9 mouse cellular contexts compared by ENCODE assay signal in genomic region chr4:118612619-118613018, GRCm38 (mm10). TPM values are rescaled to one million over a fixed set of nuclear protein-coding genes. Genes with fewer than 3 reads are reported as not detected.
A peak's percentile ranks its signal among the peaks of the same experiment; 100 is the strongest.
DNase-seq lines count a peak whose midpoint lies in the region; ATAC-seq and TF ChIP-seq lines count a peak whose summit lies in the region.
"Had no signal": no experiment of that assay in that cellular context is flagged by ENCODE, and none has a peak within 500 bp of the region (broad histone marks: within the 10 kb centered on the region; RNA-seq: fewer than 3 reads in every experiment).

No protein-coding gene starts in this region.

- no peak for ATAC-seq in kidney, embryonic 14.5 days (ENCODE audit: low FRiP score, low TSS enrichment)

- no peaks in the 10 kb centered on the region for H3K4me1 ChIP-seq in kidney, embryonic 14.5 days (ENCODE audit: control insufficient read depth, insufficient read depth, low read length)
- H3K4me1 ChIP-seq in ES-E14 (ENCODE audit: control insufficient read depth in 2 of 2, insufficient read depth in 2 of 2, low read length in 2 of 2, poor library complexity in 1 of 2) = no peaks in the 10 kb centered on the region; a peak in 1 of 4 replicates
- H3K4me1 ChIP-seq: heart, embryonic 13.5 days; neural tube, embryonic 12.5 days had no signal

- no peak overlapping the region for H3K4me2 ChIP-seq in kidney, embryonic 14.5 days (replicated peaks; ENCODE audit: low read depth, low read length)
- H3K4me2 ChIP-seq: heart, embryonic 13.5 days; neural tube, embryonic 12.5 days had no signal

- no peak overlapping the region for H3K4me3 ChIP-seq in kidney, embryonic 14.5 days (ENCODE audit: low read length)
- no peak overlapping the region for H3K4me3 ChIP-seq in ES-E14 (ENCODE audit: insufficient read depth in 1 of 2, low read depth in 1 of 2, low read length in 2 of 2, poor library complexity in 1 of 2, severe bottlenecking in 1 of 2)
- H3K4me3 ChIP-seq: heart, embryonic 13.5 days; neural tube, embryonic 12.5 days had no signal

- no peak overlapping the region for H3K27ac ChIP-seq in kidney, embryonic 14.5 days (ENCODE audit: low read depth, low read length)
- H3K27ac ChIP-seq in ES-E14 (ENCODE audit: insufficient read depth, low read depth, low read length, poor library complexity, severe bottlenecking) = no peak overlapping the region
- H3K27ac ChIP-seq: heart, embryonic 13.5 days; neural tube, embryonic 12.5 days had no signal

- no peaks in the 10 kb centered on the region for H3K36me3 ChIP-seq in kidney, embryonic 14.5 days (ENCODE audit: control insufficient read depth, insufficient read depth, low read length)
- H3K36me3 ChIP-seq in ES-E14 (ENCODE audit: control insufficient read depth, insufficient read depth, low read length, poor library complexity, severe bottlenecking) = no peaks in the 10 kb centered on the region
- H3K36me3 ChIP-seq: heart, embryonic 13.5 days; neural tube, embryonic 12.5 days had no signal

- in situ Hi-C loops in ES-E14 (cut with MboI; ENCODE audit: low sequenced_read_pairs in 2 of 2, unreplicated experiment in 2 of 2) = loop anchor here in 1 of 2 experiments (25.0 kb wide), 1 partner anchor 550 kb away; the partner anchor contains the start of gene Zfp691

- 0 out of 2 replicates have a peak, but pooled peaks cover 4% of the 10 kb centered on the region for H3K9me3 ChIP-seq in kidney, embryonic 14.5 days (ENCODE audit: control insufficient read depth, low read length)
- H3K9me3 ChIP-seq in ES-E14 (ENCODE audit: control insufficient read depth, insufficient read depth, low read depth, low read length) = no peaks in the 10 kb centered on the region
- H3K9me3 ChIP-seq: neural tube, embryonic 12.5 days had no signal

- no peaks in the 10 kb centered on the region for H3K27me3 ChIP-seq in kidney, embryonic 14.5 days (ENCODE audit: control insufficient read depth, insufficient read depth, low read length)
- H3K27me3 ChIP-seq: neural tube, embryonic 12.5 days had no signal

- 30% methylated on average over 11 of the region's 11 CpGs for WGBS in kidney, embryonic 14.5 days

- peak; percentile 32 for DNase-seq in kidney, adult 18-20 months
- DNase-seq in CD4-positive helper T cell, adult 2 months (ENCODE audit: low read depth, low spot score) = peak; percentile 18
- peak; percentile 92 for DNase-seq in ES-E14 (ENCODE audit: low read depth, low spot score)
- peak; percentile 43 for DNase-seq in embryo, embryonic 11 days
- peak; percentile 62 for DNase-seq in lung, postnatal 10 days
- DNase-seq in thymus, postnatal 14 days = peak; percentile 40

- no peak overlapping the region for H3K9ac ChIP-seq in kidney, embryonic 14.5 days (ENCODE audit: low read depth, low read length)
- H3K9ac ChIP-seq in ES-E14 (ENCODE audit: insufficient read depth, low read depth, low read length, poor library complexity, severe bottlenecking) = no peak overlapping the region
- H3K9ac ChIP-seq: heart, embryonic 13.5 days; neural tube, embryonic 12.5 days had no signal

TF ChIP-seq in ES-E14, 5 proteins besides CTCF, POLR2A, EP300 and RAD21:
- TF ChIP-seq ZNF384 (IDR thresholded peaks at IDR 0.05; ENCODE audit: low read depth, low read length) (no peak), MAFK (IDR thresholded peaks at IDR 0.05; ENCODE audit: insufficient read depth, low read depth, low read length) (no peak), ZC3H11A (IDR thresholded peaks at IDR 0.05; ENCODE audit: borderline replicate concordance, low read depth, low read length) (peak; percentile 86; the same call in 1 of the 2 replicates), CHD2 (IDR thresholded peaks at IDR 0.05; ENCODE audit: low read depth, low read length) (no peak), HCFC1 (IDR thresholded peaks at IDR 0.05; ENCODE audit: borderline replicate concordance, insufficient read depth, low read length) (peak; percentile 33; the same call in 1 of the 2 replicates)

RNA-seq across cellular contexts. Expression of gene Cfap57, which starts 8.0 kb away (rescaled TPM):
- 0.08 and 0.17 TPM in 2 replicates for polyA plus RNA-seq in kidney, embryonic 14.5 days (2014; fragmentation: Nextera tagmentation; extraction: Ambion mirVana)
- total RNA-seq in ES-E14 (2012; rRNA removed) = 0.16 and 0.18 TPM in 2 replicates

RNA-seq across cellular contexts. Expression of gene Ebna1bp2, which starts 8.0 kb away (rescaled TPM):
- 199 and 222 TPM in 2 replicates for polyA plus RNA-seq in kidney, embryonic 14.5 days (2014; fragmentation: Nextera tagmentation; extraction: Ambion mirVana)
- total RNA-seq in ES-E14 (2012; rRNA removed) = 165 and 182 TPM in 2 replicates

RNA-seq across cellular contexts. Expression of gene Olfr62, which starts 46.1 kb away (rescaled TPM):
- not detected in 2 replicates for polyA plus RNA-seq in kidney, embryonic 14.5 days (2014; fragmentation: Nextera tagmentation; extraction: Ambion mirVana)
- not detected in 2 replicates for total RNA-seq in ES-E14 (2012; rRNA removed)
- polyA plus RNA-seq: heart, embryonic 13.5 days; neural tube, embryonic 12.5 days had no signal

Comparison
In these comparisons a context has a peak if more than half of its experiments do, and no peak if none do; other contexts are left out.
1. DNase-seq: peak in every context shown above with its lines; median percentile 92 in ES-E14; 62 in lung, postnatal 10 days; 43 in embryo, embryonic 11 days; 40 in thymus, postnatal 14 days; 32 in kidney, adult 18-20 months; 18 in CD4-positive helper T cell, adult 2 months.